Mouse (Mus musculus) left cerebral cortex, postnatal 10 days (tissue): ENCODE measurements around the gene Cpe. TPM values are rescaled to one million over a fixed set of nuclear protein-coding genes. Genes with fewer than 3 reads are reported as not detected.
"Not testable (repeated sequence)": the region's sequence is repeated elsewhere in the genome, so short reads cannot be mapped to it uniquely, and the experiment has no call there.

Experiments used
- DNase-seq, 2 experiments: peaks; one replicate each; pipeline ENCODE4 v3.0.0; 2021 to 2022; ENCODE audit warnings: low spot score in 2 of 2, mixed read lengths in 1 of 2; ENCODE audit errors: extremely low spot score in 1 of 2
- intact Hi-C: fragments of 180-260 bp; cut with DNase I; formaldehyde crosslinking; loops from one replicate; pipeline ENCODE4 v1.15.1; 2025
- total RNA-seq, 2 experiments: library from RNA; stranded (reverse); gene quantifications; 2 replicates each; pipeline ENCODE4 v1.2.3; 2021

Cpe gene
- total RNA-seq, 2 experiments from 2014 or later, result 1,698 to 1,832 TPM

DNA sequence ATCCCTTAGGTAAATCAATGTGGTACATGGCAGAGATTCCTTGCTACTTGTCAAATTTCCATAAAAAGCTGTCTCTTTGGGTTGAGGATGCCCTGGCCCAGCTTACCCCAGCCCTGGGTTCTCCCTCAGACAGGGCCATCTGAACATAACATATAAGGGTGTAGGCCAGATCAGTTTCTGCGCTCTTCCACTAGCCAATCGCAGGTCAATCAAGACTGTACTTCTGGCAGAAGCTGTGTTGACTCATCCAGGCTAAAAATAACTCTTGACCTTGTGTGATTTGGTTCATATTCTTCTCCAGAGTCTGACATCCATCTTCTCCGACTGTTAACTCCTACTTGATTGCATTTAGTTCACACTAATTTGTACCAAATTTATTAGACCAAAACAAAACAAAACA, 4.7 kb downstream of the Cpe start:
- intact Hi-C loops, result no loop called here
- no peak for DNase-seq

DNA sequence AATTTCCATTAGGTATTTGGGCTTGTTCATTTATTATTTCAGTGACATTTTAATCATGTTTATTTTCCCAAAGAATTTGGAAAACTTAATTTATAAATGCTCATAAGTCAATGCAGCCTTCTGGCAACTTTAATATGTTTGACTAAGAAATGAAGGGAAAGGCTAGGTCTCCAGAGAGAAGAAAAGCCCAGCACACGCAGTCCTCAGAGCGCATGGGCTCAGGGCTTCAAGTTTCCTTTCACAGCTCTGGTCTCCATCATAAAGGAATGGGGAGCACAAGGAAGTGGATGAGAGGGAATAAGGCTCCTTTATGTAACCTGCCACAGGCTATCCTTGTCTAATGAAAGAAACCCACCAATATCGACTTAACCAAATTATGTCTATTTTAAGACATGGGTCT, 10.4 kb downstream of the Cpe start:
- no peak for DNase-seq
- intact Hi-C loops, result no loop called here

- no peak for DNase-seq
- intact Hi-C loops, result no loop called here
These were observed 16.5 kb downstream of the Cpe start for GRCm38 (mm10) chr8:64676381-64676780.

GRCm38 (mm10) chr8:64674951-64675585, 17.8 kb downstream of the Cpe start:
- no peak for DNase-seq
- intact Hi-C loops, result no loop called here

DNA sequence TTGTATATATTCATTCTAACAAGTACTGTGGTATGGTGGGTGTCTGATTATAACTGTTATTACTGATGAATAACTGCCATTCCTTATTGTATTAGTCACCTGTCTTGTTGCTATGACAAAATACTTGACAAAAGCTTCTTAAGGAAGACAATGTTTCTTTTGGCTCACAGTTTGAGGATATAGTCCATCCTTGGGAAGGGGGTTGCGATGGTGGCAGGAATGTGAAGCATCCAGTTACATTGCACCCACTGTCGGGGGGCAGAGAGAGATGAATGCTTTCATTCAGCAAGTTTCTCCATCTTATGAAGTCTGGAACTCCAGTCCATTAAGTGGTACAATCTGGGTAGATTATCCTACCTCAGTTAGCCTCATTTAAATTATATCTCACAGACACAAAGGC, 19.9 kb downstream of the Cpe start:
- intact Hi-C loops, result no loop called here
- no peak for DNase-seq

DNA sequence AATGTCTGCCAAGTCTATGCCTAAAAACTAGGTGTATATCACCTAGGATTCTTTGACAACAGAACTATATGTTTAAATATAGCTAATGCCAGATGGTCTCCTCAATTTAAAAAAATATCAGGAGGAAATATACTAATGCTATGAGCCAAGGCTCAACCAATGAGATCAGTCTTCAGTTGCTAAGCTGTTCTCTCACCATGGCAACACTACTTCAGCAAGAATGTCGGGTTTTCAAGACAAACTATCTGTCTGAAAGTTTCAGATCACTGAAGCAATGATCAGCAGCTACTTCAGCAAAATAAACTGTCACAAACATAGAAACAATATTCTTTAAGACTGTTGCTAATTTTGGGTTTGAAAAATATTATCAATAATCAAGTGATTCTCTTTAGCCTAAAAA, 20.9 kb downstream of the Cpe start:
- intact Hi-C loops, result no loop called here
- DNase-seq, result no peak

DNA sequence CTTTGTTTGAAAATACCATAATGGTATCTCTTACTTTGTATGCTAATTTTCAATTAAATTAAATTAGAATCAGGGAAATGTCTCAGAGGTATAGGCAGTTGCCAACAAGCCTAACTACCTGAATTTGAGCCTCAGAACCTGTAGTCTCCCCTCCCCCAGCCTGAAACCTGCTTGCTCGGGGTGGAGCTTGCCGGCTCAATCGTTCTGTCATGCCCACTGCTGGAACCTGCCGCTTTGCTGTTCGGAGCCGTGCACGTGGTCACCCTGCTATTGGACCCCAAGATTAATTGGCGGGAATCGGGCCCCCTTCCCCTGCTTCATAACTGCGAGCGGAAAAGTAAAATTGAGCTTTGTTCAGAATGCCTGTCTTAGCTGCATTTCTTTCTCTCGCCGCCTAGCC, 26.5 kb downstream of the Cpe start:
- intact Hi-C loops, DNase-seq: not testable (repeated sequence)

DNA sequence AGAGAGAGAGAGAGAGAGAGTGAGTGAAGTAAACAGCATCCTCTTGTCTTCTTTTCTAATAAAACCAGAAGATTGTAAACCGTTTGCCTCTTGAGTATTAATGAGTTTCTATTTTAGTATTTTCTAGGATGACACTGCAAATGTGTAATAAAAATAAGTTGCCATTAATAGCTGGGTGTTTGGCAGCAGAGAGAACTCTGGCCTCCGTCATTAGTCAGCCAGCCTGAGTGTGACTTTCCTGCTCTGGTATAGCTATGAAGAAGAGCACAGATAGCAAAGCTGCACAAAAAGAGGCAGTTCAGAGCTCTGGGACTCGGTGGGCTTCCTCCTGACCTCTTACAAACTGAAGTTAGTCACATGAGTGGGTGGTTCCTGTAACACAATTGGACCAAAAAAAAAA, 27.3 kb downstream of the Cpe start:
- no peak for DNase-seq
- intact Hi-C loops, result no loop called here

DNA sequence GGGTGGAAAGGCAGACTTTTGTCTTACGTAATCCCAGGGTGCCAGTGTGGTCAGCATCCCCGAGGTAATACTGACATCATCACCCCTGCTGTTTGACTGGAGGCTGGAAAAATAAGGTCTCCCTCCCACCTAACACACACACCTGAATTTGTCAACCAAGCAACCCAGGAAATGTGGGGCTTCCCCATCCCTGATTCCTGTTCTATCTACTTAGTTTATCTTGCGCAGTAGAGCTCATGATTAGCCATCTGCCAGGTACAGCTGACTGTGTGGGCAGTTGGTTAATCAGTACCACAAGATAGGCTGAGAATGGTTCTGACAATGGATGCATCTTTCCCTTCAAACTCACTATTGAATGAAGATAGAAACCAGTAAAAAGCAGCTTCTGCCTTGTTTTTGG, 28.0 kb downstream of the Cpe start:
- intact Hi-C loops, result no loop called here
- DNase-seq, result no peak

DNA sequence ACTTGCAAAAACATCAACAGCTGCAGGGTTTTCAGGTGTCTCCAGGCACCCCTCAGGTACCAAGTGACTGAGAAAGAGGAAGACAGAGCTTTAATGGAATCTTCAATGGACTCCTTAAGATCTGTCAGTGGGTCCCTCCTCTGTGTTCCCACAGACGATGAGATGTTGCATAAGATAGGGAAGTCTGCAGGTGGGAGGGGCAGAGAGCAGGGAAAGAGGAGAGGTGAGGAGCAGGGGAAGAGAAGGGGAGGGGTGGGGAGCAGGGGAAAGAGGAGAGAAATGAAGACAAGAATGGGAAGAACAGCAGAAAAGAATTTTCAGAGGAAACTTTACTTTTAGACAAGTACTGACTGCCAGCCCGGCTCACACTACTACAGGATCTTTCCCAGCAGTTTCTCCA, 28.5 kb downstream of the Cpe start:
- DNase-seq, result no peak
- intact Hi-C loops, result no loop called here

DNA sequence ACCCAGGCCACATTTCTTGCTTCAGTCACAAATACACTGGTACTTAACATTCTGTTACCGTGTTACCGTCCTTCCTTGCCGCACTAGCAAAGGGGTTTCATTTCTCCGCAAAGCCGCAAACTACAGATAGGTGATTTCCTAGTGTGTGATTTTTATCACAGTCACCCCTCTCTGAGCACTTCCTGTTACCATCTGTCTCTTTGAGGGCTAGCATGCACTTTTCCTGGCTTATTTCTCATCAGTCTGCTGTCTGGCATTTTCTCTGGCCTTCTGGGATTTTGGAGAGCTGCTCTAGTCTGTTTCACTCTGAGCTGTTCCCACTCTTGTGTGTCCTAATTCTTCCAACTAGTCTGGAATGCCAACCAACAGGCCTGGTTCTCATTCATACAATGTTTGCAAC, 33.8 kb downstream of the Cpe start:
- DNase-seq, result peak in 1 of 2 experiments; percentile 62
- intact Hi-C loops, result no loop called here

GRCm38 (mm10) chr8:64657980-64658401, 34.9 kb downstream of the Cpe start:
- intact Hi-C loops, result no loop called here
- peak; percentile 30 to 81 for DNase-seq

DNA sequence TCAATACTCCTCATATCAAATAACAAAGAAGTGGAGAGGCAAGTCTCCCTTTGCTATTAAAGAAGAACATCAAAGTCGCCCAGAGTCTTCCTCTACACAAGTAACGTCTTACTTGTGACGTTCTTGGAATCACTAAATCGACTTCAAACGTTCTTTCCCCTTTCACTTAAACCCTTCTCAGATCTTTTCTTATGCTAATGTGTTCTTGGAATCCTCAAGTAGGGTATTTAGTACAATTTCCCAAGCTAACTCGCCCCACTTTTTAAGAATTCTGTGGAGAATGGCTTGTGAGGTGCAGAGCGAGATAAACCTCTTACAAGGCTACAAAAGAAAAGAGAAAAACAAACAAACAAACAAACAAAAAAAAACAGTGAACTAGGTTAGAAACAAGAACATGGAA, 35.3 kb downstream of the Cpe start:
- intact Hi-C loops, result no loop called here
- DNase-seq, result no peak

GRCm38 (mm10) chr8:64655887-64656286, 37.0 kb downstream of the Cpe start:
- intact Hi-C loops, result no loop called here
- DNase-seq, result no peak

GRCm38 (mm10) chr8:64655087-64655486, 37.8 kb downstream of the Cpe start:
- no peak for DNase-seq
- intact Hi-C loops, result no loop called here

DNA sequence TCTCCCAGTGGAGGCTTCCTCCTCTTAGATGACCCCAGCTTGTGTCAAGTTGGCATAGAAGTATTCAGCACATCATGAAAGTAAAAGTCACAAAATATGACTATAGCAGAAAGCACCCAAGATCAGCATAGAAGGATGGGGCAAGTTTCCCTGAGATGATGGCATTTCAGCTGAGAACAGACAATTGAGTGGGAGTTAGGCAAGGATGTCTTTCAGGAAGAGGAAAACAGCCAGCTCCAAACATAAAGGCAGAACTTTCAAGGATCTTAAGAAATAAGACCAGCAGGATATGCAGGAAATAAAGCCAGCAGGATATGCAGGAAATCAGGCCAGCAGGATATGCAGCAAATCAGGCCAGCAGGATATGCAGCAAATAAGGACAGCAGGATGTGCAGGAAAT, 40.6 kb downstream of the Cpe start:
- intact Hi-C loops, result no loop called here
- DNase-seq, result no peak

GRCm38 (mm10) chr8:64648063-64648462, 44.8 kb downstream of the Cpe start:
- no peak for DNase-seq
- intact Hi-C loops, result no loop called here

- intact Hi-C loops, result no loop called here
- DNase-seq, result no peak
These were observed 45.7 kb downstream of the Cpe start for GRCm38 (mm10) chr8:64647148-64647547.

- no peak for DNase-seq
- intact Hi-C loops, result no loop called here
These were observed 46.4 kb downstream of the Cpe start for GRCm38 (mm10) chr8:64646421-64646820.

- DNase-seq, result peak; percentile 33 to 69
- intact Hi-C loops, result no loop called here
These were observed 48.5 kb downstream of the Cpe start for GRCm38 (mm10) chr8:64644108-64645005.
